Mouse (Mus musculus) small intestine, adult 2 months (tissue): ENCODE data around the gene Rnf222. TPM values are rescaled to one million over a fixed set of nuclear protein-coding genes. Genes with fewer than 3 reads are reported as not detected.

Experiments
- H3K27ac ChIP-seq: fragments of 200-500 bp; 2 replicates; pipeline ENCODE4 v1.5.1; 2012; ENCODE audit warnings: low read depth, low read length, control low read depth, inconsistent platforms; ENCODE audit not compliant: insufficient read depth
- H3K27me3 ChIP-seq: fragments of 200-500 bp; 2 replicates; pipeline ENCODE4 v1.6.1; 2012; ENCODE audit warnings: mild to moderate bottlenecking, moderate library complexity, low read length, inconsistent platforms; ENCODE audit not compliant: control insufficient read depth, insufficient read depth
- H3K36me3 ChIP-seq: fragments of 200-500 bp; 2 replicates; pipeline ENCODE4 v1.6.1; 2012; ENCODE audit warnings: mild to moderate bottlenecking, low read length, control low read depth, inconsistent platforms; ENCODE audit not compliant: control insufficient read depth, insufficient read depth
- H3K4me1 ChIP-seq: fragments of 200-500 bp; 2 replicates; pipeline ENCODE4 v1.6.1; 2012; ENCODE audit warnings: low read length, inconsistent platforms, mixed read lengths; ENCODE audit not compliant: control insufficient read depth, insufficient read depth, insufficient read length
- H3K4me3 ChIP-seq: fragments of 200-500 bp; 2 replicates; pipeline ENCODE4 v1.5.1; 2012; ENCODE audit warnings: low read depth, mild to moderate bottlenecking, control low read depth, inconsistent platforms, low read length, moderate library complexity
- CTCF ChIP-seq: fragments of 200-500 bp; IDR thresholded peaks from 2 replicates; pipeline ENCODE4 v1.5.1; 2012; ENCODE audit warnings: low read depth, mild to moderate bottlenecking, control low read depth, inconsistent platforms, low read length, moderate library complexity, mixed read lengths; ENCODE audit not compliant: insufficient replicate concordance, insufficient read length; ENCODE audit errors: extremely low read depth
- POLR2A ChIP-seq: fragments of 200-500 bp; IDR thresholded peaks from 2 replicates; pipeline ENCODE4 v1.6.1; 2012; ENCODE audit warnings: low read depth, mild to moderate bottlenecking, control low read depth, inconsistent platforms, low read length, moderate library complexity
- WGBS: fragments of 180-500 bp; shearing (Covaris S2); methylation state at CpG from one replicate; pipeline ENCODE4 v1.1.7; 2018; 5-methylcytosine and 5-hydroxymethylcytosine counted together
- polyA plus RNA-seq: library from polyadenylated mRNA; depleted of rRNA; stranded (reverse); fragments of >200 nt; gene quantifications from 2 replicates; pipeline ENCODE4 v1.2.3, GENCODE M21; 2012

The Rnf222 gene
- polyA plus RNA-seq, 1 experiment, result not detected

DNA sequence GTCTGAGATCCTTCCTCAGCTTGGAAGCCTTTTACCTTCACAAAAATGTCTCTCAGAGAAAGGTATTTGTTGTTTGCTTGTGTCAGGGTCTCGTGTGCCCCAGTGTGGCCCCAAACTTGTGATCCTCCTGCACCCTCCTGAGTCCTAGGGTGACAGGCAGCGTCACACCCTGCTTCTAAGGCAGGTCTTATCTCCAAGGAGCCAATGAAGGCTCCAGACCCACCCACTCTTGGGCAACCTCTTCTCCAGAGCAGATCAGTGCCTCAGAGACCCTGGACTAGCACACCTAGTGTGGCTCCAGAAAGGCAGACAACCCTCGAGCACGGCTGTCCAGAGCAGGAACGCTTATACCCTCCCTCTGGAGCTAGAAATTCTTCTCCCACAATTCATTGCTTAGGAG lies 4.0 kb upstream of the Rnf222 start:
- Histone ChIP-seq H3K36me3 (no peaks in the 10 kb centered on the region), H3K27ac (no peak overlapping the region), H3K4me1 (peaks cover 4% of the 10 kb centered on the region; the same call in 1 of the 2 replicates), H3K27me3 (no peaks in the 10 kb centered on the region), H3K4me3 (no peak overlapping the region)
- TF ChIP-seq POLR2A, result no peak
- no peak for TF ChIP-seq CTCF
- 43% methylated on average over 5 of the region's 5 CpGs for WGBS

GRCm38 (mm10) chr11:68886091-68886490 lies 2.3 kb upstream of the Rnf222 start:
- WGBS, result 79% methylated on average over 5 of the region's 5 CpGs
- no peaks in the 10 kb centered on the region for H3K36me3 ChIP-seq
- H3K27me3 ChIP-seq, result no peaks in the 10 kb centered on the region
- H3K27ac ChIP-seq, result no peak overlapping the region
- no peak overlapping the region for H3K4me3 ChIP-seq
- peaks cover 4% of the 10 kb centered on the region; the same call in 1 of the 2 replicates for H3K4me1 ChIP-seq
- TF ChIP-seq CTCF, result no peak
- TF ChIP-seq POLR2A, result no peak

DNA sequence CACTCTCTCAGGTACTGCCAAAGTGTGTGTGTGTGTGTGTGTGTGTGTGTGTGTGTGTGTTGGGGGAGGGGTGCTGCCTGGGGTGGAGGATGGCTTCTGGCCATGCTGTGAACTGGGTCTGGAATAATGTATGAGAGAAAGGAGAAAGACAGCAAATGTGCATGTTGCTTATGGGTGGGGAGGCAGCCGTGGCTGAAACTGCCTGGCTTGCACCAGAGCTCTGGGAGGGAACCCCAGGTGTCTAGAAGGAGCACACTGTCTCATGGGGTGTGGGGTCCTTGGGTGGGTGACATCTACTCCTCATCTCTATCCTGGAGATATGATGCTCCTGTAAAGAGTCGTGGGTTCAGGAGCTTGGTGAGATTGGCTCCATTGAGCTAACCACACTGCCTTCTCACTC lies 300 bp downstream of the Rnf222 start:
- Histone ChIP-seq H3K4me3 (no peak overlapping the region), H3K27me3 (no peaks in the 10 kb centered on the region), H3K36me3 (no peaks in the 10 kb centered on the region), H3K4me1 (no peaks in the 10 kb centered on the region), H3K27ac (no peak overlapping the region)
- 69% methylated on average over 2 of the region's 2 CpGs for whole genome bisulfite sequencing
- TF ChIP-seq POLR2A, result no peak
- no peak for TF ChIP-seq CTCF

DNA sequence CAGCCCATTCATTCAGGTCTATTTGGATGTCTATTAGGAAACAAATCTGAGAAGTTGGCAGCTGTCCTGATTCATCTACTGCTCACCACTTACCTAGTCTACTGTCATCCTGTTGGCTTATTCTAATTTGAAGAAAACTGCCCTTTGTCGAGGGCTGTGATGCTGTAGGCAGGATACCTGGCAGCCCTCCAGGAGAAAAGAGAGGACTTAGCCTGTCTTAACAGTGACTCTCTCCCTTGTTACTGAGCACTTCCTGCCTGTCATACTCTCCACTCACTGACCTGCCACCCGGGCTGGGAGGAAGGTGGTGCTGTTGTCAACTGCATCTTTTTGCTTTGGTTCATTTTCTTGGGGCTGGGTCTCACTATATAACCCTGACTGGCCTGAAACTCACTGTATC lies 2.3 kb downstream of the Rnf222 start:
- Histone ChIP-seq H3K36me3 (no peaks in the 10 kb centered on the region), H3K4me3 (no peak overlapping the region), H3K27ac (no peak overlapping the region), H3K27me3 (no peaks in the 10 kb centered on the region), H3K4me1 (no peaks in the 10 kb centered on the region)
- WGBS, result 6% methylated on average over 2 of the region's 2 CpGs
- no peak for TF ChIP-seq CTCF
- TF ChIP-seq POLR2A, result no peak

DNA sequence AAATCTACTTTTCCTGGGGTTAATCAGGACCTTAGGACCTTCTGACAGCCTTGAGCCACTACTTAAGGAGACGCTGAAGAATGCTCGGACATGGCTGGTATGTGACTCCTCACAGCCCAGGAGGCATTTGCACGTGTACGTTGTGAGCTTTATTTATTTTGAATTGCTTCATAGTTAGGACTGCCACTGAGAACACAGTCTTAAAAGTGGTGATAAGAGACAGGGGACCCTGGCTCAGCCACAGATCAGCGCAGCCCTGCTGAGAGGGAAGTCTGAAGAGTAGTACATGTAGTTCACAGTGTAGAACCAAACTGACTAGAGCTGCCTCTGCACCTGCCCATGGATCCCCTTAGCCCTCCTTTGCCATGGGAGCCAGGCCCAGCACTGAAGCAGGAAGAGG lies 3.5 kb downstream of the Rnf222 start:
- no peak for TF ChIP-seq POLR2A
- no peak for TF ChIP-seq CTCF
- WGBS, result 61% methylated on average over 5 of the region's 5 CpGs

GRCm38 (mm10) chr11:68892233-68892832 lies 4.0 kb downstream of the Rnf222 start:
- Histone ChIP-seq H3K27me3 (no peaks in the 10 kb centered on the region), H3K36me3 (no peaks in the 10 kb centered on the region), H3K4me1 (no peaks in the 10 kb centered on the region), H3K27ac (no peak overlapping the region), H3K4me3 (no peak overlapping the region)
- WGBS, result 61% methylated on average over 15 of the region's 15 CpGs
- TF ChIP-seq CTCF, result no peak
- no peak for TF ChIP-seq POLR2A

More for the DNA sequence above, 3.5 kb downstream of the Rnf222 start:
- Histone ChIP-seq H3K27me3 (no peaks in the 10 kb centered on the region), H3K27ac (no peak overlapping the region), H3K4me3 (no peak overlapping the region), H3K4me1 (no peaks in the 10 kb centered on the region), H3K36me3 (no peaks in the 10 kb centered on the region)

DNA sequence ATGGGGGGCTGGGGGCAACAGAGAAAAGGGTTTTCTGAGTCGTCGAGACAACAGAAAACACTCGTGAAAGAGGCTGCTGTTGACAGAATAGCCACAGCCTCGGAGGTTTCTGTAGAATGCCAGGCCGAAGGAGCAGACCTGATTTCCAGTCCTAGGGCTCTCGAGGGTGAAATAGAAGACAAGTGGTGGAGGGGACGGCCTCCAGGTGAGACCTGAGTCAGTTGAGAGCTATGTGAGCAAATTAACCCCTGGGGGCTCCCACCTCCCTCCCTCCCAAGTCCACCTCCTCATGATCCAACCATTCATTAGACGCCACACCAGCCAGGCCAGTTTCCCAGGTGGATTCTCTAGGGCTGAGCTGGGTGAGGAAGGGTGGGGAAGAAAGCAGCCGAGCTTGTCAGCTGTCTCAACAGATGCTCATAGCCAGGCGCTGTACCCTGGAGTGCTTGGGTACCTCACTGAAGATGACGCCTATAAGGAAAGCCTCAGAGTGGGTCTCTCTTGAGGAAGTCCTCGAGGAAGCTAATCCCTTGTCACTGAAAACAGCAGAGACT lies 5.6 kb downstream of the Rnf222 start:
- WGBS, result 65% methylated on average over 12 of the region's 12 CpGs
- Histone ChIP-seq H3K4me1 (no peaks in the 10 kb centered on the region), H3K4me3 (no peak overlapping the region), H3K27ac (no peak overlapping the region), H3K27me3 (no peaks in the 10 kb centered on the region), H3K36me3 (no peaks in the 10 kb centered on the region)
- TF ChIP-seq POLR2A (no peak), CTCF (no peak)
